Comparison of ENCODE assay signal across 12 mouse cellular contexts in genomic region chrX:36402316-36402715, GRCm38 (mm10). TPM values are rescaled to one million over a fixed set of nuclear protein-coding genes. Genes with fewer than 3 reads are reported as not detected.
DNase-seq lines count a peak whose midpoint lies in the region; ATAC-seq and TF ChIP-seq lines count a peak whose summit lies in the region.
"Had no signal": no experiment of that assay in that cellular context is flagged by ENCODE, and none has a peak within 500 bp of the region (broad histone marks: within the 10 kb centered on the region; RNA-seq: fewer than 3 reads in every experiment).

No protein-coding gene starts in this region.

- H3K9me3 ChIP-seq in liver, embryonic 14.5 days (ENCODE audit: control insufficient read depth, low read length): no peaks in the 10 kb centered on the region
- H3K9me3 ChIP-seq in liver, embryonic 12.5 days (replicated peaks): no peaks in the 10 kb centered on the region
- H3K9me3 ChIP-seq: hindbrain, embryonic 15.5 days had no signal

- H3K4me1 ChIP-seq in liver, embryonic 14.5 days (replicated peaks; ENCODE audit: control insufficient read depth in 2 of 2, insufficient read depth in 2 of 2, low read length in 1 of 2): no peaks in the 10 kb centered on the region
- no peaks in the 10 kb centered on the region for H3K4me1 ChIP-seq in liver, embryonic 12.5 days
- H3K4me1 ChIP-seq in bone marrow, adult 2 months (ENCODE audit: control insufficient read depth, insufficient read depth, low read length): no peaks in the 10 kb centered on the region
- H3K4me1 ChIP-seq in thymus, adult 2 months (replicated peaks; ENCODE audit: control insufficient read depth, insufficient read depth, low read length): no peaks in the 10 kb centered on the region
- H3K4me1 ChIP-seq: hindbrain, embryonic 15.5 days had no signal

- no peak overlapping the region for H3K27ac ChIP-seq in liver, embryonic 14.5 days
- H3K27ac ChIP-seq in liver, embryonic 12.5 days: no peak overlapping the region
- no peak overlapping the region for H3K27ac ChIP-seq in bone marrow, adult 2 months (ENCODE audit: control insufficient read depth, insufficient read depth, low read depth, low read length, poor library complexity)
- no peak overlapping the region for H3K27ac ChIP-seq in thymus, adult 2 months (ENCODE audit: control insufficient read depth, insufficient read depth, low read length)
- H3K27ac ChIP-seq: hindbrain, embryonic 15.5 days had no signal

- 35% methylated on average over 6 of the region's 6 CpGs for WGBS in liver, embryonic 14.5 days (ENCODE audit: insufficient replicate concordance)
- 40% methylated on average over 6 of the region's 6 CpGs for WGBS in liver, embryonic 12.5 days (ENCODE audit: insufficient replicate concordance)
- 43% methylated on average over 6 of the region's 6 CpGs for WGBS in bone marrow, adult 2 months
- WGBS in thymus, adult 2 months: 50% methylated on average over 6 of the region's 6 CpGs

- no peaks in the 10 kb centered on the region for H3K27me3 ChIP-seq in liver, embryonic 14.5 days (ENCODE audit: control insufficient read depth, insufficient read depth, low read length)
- H3K27me3 ChIP-seq in liver, embryonic 12.5 days (replicated peaks): no peaks in the 10 kb centered on the region
- H3K27me3 ChIP-seq in thymus, adult 2 months (ENCODE audit: control insufficient read depth, insufficient read depth, low read length): no peaks in the 10 kb centered on the region
- H3K27me3 ChIP-seq: hindbrain, embryonic 15.5 days had no signal

- no peak for ATAC-seq in liver, embryonic 14.5 days (ENCODE audit: insufficient read depth)
- ATAC-seq in liver, embryonic 12.5 days: no peak

- H3K4me2 ChIP-seq in liver, embryonic 14.5 days (ENCODE audit: low read depth): no peak overlapping the region
- no peak overlapping the region for H3K4me2 ChIP-seq in liver, embryonic 12.5 days
- H3K4me2 ChIP-seq: hindbrain, embryonic 15.5 days; midbrain, embryonic 11.5 days had no signal

- TF ChIP-seq POLR2A in bone marrow, adult 2 months (IDR thresholded peaks at IDR 0.05; ENCODE audit: borderline replicate concordance, control insufficient read depth, low read depth, low read length): no peak
- no peak for TF ChIP-seq POLR2A in thymus, adult 2 months (IDR thresholded peaks at IDR 0.05; ENCODE audit: control insufficient read depth, extremely low read depth, insufficient read depth, low read length, poor library complexity)

- H3K36me3 ChIP-seq in liver, embryonic 14.5 days (replicated peaks; ENCODE audit: control insufficient read depth, insufficient read depth, low read depth): no peaks in the 10 kb centered on the region
- H3K36me3 ChIP-seq in liver, embryonic 12.5 days: no peaks in the 10 kb centered on the region
- H3K36me3 ChIP-seq in thymus, adult 2 months (ENCODE audit: control insufficient read depth, insufficient read depth, low read length): no peaks in the 10 kb centered on the region
- H3K36me3 ChIP-seq: hindbrain, embryonic 15.5 days had no signal

- TF ChIP-seq CTCF in liver, embryonic 14.5 days (IDR thresholded peaks at IDR 0.05; ENCODE audit: low read depth): 0 out of 2 replicates have a peak, but pooled peaks have one; percentile 37
- TF ChIP-seq CTCF in bone marrow, adult 2 months (IDR thresholded peaks at IDR 0.05; ENCODE audit: control insufficient read depth, insufficient read depth, low read length): peak; percentile 30; the same call in 1 of the 2 replicates
- no peak for TF ChIP-seq CTCF in thymus, adult 2 months (IDR thresholded peaks at IDR 0.05; ENCODE audit: borderline replicate concordance, control insufficient read depth, extremely low read depth, insufficient read depth, low read length, poor library complexity)

- DNase-seq in adrenal gland, postnatal 10 days: peak; percentile 15
- DNase-seq in adrenal gland, adult 2 months: no peak
- no peak for DNase-seq in liver, embryonic 14.5 days (ENCODE audit: low read depth in 3 of 3, low spot score in 3 of 3)
- peak; percentile 20 for DNase-seq in thymus, adult 2 months
- no peak for DNase-seq in right cerebral cortex, postnatal 25 days
- no peak for DNase-seq in right cerebral cortex, postnatal 36 days (ENCODE audit: low spot score in 2 of 2)
- DNase-seq: gastrocnemius, postnatal 14 days had no signal

- no peak for TF ChIP-seq EP300 in liver, embryonic 14.5 days (IDR thresholded peaks at IDR 0.05; ENCODE audit: low read depth)

- no peak overlapping the region for H3K4me3 ChIP-seq in liver, embryonic 14.5 days (ENCODE audit: insufficient read depth in 1 of 2, low read depth in 2 of 2, low read length in 2 of 2)
- no peak overlapping the region for H3K4me3 ChIP-seq in liver, embryonic 12.5 days
- no peak overlapping the region for H3K4me3 ChIP-seq in bone marrow, adult 2 months (replicated peaks; ENCODE audit: control insufficient read depth, low read depth, low read length)
- H3K4me3 ChIP-seq in thymus, adult 2 months (ENCODE audit: control insufficient read depth, insufficient read depth, low read length): no peak overlapping the region
- H3K4me3 ChIP-seq: hindbrain, embryonic 15.5 days had no signal

- H3K9ac ChIP-seq in liver, embryonic 14.5 days (replicated peaks): no peak overlapping the region
- H3K9ac ChIP-seq in liver, embryonic 12.5 days: no peak overlapping the region
- H3K9ac ChIP-seq: hindbrain, embryonic 15.5 days had no signal

RNA-seq across cellular contexts. Expression of gene Gm6268, which starts 1.2 kb away (rescaled TPM):
- not detected for total RNA-seq in adrenal gland, postnatal 10 days (2021)
- not detected for total RNA-seq in adrenal gland, adult 2 months (2021)
- not detected in 2 replicates for polyA plus RNA-seq in adrenal gland, adult 2 months (2012; rRNA removed)
- polyA plus RNA-seq in liver, embryonic 14.5 days (2012; rRNA removed): not detected in 2 replicates
- polyA plus RNA-seq in liver, embryonic 14.5 days (2014; fragmentation: Nextera tagmentation; extraction: Ambion mirVana): not detected in 2 replicates
- polyA plus RNA-seq in liver, embryonic 12.5 days (2016; fragmentation: Nextera tagmentation; extraction: Ambion mirVana): not detected in 2 replicates
- not detected in 2 replicates for polyA plus RNA-seq in bone marrow, adult 2 months (2011; ENCODE audit: insufficient read depth, insufficient read length, low replicate concordance, missing spikeins)
- not detected in 2 replicates for polyA plus RNA-seq in thymus, adult 2 months (2012; rRNA removed)
- total RNA-seq: gastrocnemius, postnatal 14 days; left cerebral cortex, postnatal 25 days had no signal
- polyA plus RNA-seq: hindbrain, embryonic 15.5 days; midbrain, embryonic 11.5 days had no signal

Comparison
In these comparisons a context has a peak if more than half of its experiments do, and no peak if none do; other contexts are left out.
1. DNase-seq: peak in adrenal gland, postnatal 10 days (single experiment) and thymus, adult 2 months (single experiment); none in adrenal gland, adult 2 months (single experiment), liver, embryonic 14.5 days (0 of 3), right cerebral cortex, postnatal 25 days (single experiment) and right cerebral cortex, postnatal 36 days (0 of 2).